Mouse (Mus musculus) frontal cortex, postnatal 36 days (tissue): ENCODE data around the gene Morn4.
A peak's percentile ranks its signal among the peaks of the same experiment; 100 is the strongest.

Source experiments
- DNase-seq, 2 experiments: peaks; one replicate each; pipeline ENCODE4 v3.0.0; 2022; ENCODE audit warnings: low spot score in 2 of 2

The Morn4 gene

DNA sequence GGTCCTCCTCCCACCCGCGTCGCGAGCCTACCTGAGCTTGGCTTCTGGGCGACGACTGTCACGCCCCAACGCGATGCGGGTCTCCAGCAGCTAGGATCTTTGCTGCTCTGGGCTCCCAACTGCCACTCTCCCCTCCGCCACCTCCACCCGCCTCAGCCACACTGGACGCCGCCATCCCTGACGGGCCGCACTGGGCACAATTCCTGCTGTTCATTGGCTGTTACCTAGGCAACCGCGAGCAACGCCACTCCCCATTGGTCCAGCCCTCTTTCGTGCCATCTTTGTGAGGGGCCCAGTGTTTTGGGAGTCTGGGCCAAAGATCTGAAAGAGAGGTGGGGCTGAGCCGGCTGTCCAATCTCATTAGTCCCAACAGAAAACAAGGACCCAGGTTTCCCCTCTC is at the start of gene Morn4:
Gene Morn4, minus strand, starts transcription at position 192 of the 400 bp plus-strand sequence.
- peak; percentile 93 to 94 for DNase-seq

DNA sequence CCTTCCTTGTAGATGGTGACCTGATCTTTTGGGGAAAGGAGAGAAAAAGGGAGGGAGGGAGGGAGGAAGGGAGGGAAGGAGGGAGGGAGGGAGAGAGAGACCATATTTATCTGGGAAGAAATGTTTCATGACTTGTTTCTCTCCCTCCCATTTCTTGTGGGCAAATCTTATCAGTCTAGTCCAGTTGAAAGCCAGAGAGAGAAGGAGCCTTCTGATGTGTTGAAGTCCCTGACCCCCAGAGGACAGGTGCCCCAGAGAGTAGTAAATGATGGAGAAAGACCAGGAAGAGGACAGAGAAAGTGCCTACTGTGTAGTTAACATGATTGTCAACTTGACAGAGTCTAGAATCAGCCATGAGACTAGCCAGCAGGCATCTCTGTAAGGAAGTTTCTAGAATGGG is 48.9 kb upstream of the Morn4 start:
- no peak for DNase-seq

DNA sequence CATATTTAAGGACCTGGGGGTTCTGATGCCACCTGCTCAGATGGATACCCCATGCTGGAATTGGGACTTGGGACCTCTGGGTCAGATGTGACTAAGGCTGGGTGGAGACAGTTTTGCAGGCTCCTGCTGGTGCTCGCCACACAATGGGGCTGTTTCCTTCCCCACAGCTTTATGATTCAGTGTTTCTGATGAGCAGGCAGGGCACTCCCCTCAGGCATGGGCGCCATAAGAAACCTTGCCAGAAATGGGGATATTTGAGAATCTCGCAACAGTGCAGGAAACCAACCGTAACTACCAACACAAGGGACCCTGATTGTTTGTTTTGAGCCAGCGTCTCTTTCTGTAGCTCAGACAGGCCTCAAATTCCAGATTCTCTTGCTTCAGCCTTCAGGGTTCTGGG is 44.9 kb upstream of the Morn4 start:
- DNase-seq = no peak

DNA sequence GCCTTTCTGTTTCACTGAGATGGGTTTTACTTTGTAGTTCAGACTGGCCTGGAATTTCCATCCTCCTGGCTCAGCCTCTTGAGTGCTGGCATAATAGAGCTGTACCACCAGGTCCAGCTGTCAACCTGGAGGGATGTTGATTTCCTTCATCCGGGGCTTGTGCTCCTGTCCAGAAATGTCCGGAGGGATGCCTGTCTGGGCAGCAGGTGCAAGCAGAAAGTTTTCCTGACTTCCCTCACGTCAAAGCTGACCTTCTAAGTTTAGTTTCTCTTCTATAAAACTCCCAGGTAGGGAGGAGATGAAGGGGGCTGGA is 44.1 kb upstream of the Morn4 start:
- DNase-seq = no peak

DNA sequence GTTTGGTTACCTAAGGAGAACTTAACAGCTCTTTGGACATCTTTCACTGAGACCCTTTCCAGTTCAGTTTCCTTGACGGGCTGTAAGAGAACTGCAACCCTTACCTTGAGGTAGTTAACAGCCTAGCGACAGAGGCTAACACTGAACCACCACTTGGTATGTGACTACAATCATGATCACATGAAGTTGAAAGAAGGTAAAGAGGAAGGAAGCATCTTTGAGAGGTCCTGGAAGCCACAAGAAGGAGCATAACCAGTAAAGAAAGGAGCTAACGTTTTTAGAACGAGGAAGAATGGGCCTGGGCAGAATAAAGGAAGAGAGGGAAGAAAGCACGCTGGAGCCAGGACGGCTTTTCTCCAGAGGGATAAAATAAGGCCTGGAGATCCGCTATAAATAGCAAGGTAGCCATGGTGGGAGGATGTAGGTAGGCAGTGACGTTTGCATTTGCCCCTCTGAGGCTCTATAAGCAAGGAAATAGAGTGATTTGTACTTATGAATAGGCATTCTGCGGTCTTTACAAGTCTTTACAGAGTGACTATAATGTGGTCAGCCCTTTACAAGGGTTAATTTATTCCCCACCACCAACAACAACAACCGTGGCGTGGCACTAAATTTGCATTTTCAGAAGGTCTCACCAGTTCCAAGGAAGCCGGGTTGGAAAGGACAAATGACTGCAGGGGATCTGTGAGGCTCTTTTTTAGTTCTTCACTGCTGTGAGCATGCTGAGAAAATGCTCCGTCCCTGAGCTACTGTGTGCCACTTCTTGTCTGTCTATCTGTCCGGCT is 43.5 kb upstream of the Morn4 start:
- DNase-seq = peak in 1 of 2 experiments; percentile 52

DNA sequence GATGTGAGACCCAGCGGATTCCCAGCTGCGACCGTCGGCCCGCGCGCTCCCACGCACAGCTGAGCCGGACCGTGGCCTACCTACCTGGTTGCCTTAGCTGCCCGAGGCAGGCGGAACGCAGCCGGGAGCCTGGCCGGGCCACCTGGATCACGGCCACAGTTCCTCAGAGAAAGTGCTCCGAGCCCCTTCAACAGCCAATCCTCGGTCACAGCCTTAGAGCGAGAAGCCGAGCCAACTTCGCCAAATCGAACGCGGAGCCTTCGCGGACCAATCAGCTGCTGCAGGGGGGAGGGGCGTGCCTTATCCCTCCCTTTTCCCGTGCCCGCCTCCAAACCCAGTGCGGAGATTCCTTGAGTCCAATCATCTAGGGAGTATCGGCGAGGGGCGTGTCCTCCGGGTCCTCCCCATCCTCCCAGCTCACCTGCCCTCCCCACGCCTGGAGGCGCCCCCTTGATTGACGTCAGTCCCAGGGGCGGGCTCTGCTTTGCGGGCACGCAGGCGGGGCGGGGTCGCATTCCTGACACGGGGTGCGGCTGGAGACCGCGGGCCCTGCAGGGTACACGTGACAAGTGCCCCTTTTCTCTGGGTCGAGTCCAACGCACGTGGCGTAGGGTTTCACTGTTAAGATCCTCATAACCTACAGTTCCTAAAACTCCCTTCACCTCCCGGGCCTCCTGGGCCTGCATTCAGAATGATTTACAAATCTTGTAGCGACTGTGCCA is 42.8 kb upstream of the Morn4 start, which contains the start of gene Avpi1:
Gene Avpi1, minus strand, starts transcription at position 273 of the 722 bp plus-strand sequence.
- peak; percentile 96 to 99 for DNase-seq

DNA sequence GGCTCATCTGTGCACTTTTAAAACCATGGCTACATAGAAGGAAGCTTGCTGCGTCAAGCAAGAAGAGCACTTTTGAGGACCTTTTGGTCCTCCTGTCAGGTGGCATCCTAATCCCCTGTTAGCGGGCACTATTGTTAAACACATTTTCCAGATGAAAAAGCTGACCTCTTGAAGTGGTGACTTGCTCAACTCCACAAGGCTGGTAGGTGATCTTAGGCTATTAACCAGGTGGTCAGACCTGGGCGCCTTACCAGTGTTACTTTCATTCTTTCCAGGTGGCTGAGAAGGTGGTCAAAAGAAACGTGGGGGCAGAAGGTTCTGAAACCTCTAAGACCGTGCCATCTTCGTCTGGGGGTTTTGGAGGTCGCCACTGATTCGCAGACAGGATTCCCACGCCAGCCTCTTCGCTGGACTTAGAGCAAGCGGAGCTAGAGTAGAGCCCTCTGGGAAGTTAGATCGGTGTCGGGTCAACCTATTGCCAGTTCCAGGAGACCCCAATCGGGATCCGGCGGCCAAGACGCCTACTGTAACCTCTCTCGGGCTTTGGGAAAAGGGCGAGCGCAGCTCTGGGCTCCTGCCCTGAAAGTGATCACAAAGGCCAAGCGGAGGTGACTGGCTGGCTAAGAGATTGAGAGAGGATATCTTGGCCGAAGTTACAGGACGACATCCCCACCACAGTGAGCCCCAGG is 42.0 kb upstream of the Morn4 start:
- peak in 1 of 2 experiments; percentile 36 for DNase-seq

DNA sequence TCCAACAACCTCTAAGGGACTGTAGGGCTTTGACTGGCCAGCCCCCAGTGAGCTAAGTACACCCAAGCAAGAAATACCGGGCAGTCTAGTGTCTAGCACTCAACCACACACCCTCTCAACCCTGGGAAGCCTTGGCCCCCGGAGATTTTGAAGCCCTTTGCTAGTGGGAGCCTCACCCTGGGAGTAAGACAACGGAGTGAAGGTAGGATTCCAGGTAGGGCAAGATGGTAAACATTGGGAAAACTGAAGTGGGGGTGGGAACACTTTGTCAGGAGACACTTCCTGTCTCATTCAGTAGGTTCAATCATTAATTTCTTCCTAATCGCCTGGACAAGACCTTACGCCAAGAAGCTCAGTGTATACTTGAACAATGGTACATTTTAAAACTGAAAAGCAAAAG is 40.9 kb upstream of the Morn4 start:
- DNase-seq = no peak

DNA sequence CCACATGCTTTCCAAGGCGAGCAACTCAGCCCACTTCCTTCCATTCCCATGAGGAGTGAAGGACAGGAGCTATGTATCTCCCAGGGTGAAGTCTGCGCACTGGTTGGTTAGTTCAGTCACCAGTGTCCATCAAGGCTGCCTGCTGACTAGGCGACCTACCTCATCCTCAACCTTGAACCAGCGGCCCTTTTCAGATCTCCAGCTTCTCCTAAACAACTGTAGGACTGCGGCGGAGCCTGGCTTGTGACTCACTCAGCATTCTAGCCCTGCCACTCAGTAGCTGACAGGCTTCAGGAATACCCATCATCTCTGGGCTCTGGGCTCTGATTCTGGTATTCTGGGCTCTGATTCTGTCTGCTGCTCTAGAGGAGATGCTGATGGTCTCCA is 40.1 kb upstream of the Morn4 start:
- no peak for DNase-seq

DNA sequence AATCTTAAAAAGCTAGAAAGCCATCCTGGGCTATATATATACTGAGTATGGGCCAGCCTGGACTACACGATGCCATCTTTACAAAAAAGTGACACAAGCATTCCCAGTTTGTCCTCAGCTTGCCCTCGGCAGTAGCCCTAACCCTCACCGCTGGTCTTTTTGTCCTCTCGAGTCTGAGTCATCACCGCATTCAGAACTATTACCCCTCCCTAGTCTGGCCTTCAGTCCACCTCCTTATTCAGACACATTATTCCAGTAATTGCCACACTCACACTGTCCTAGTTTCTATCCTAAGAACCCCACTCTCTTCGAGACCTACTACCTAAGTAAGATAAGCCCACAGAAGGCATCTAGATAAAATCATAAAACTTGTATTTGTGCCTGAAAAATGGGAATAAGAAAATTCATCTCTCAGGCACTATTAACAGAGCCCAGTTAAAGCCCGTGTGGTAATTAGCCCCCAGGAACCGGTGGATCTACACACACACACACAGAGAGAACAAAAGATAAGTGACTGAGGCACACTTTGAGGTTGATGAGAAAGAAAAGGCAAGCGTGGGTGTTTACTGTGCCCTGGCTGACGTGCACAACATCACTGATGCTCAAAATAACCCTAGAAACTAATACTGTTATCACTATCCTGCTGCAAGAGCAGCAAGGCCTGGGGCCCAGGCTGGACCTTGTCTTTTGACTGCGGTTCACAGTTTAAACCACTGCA is 39.5 kb upstream of the Morn4 start:
- no peak for DNase-seq

DNA sequence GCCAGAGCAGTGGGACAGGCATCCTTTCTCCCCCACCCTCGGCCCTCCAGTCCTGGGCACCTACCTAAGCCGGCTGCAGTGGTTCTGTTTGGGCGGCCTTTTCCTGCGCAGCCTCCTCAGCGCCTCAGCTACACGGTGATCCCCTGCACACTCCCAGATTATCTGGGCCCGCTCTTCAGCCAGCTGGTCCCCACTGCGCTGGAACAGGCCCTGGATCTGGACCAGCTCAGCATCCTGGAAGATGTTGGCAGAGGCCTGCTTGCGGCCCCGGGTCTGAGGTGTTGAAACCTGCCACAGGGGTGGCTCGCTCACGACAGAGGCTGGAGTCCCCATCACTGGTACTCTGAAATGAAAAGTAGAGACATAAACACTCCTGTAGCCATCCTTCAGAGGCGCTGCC is 38.5 kb upstream of the Morn4 start:
- no peak for DNase-seq

DNA sequence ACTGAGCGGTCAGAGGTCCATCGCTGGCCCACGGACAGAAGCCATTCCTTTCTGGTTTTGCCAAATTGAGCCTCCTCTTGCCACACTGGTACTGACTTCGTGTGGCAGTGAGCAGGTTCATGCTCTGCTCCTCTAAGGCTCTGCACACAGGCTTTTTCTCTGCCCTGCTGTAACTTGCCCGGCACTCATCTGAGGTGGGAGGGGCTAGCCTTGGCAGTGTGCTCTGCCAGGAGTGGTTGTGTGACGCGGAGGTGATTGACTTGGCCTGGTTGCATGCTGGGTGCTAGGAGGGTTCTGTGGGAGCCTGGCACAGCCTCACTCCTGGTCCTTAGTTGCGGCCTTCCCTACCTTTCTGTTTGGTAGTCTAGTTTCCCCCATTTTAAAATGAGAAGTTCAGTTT is 34.3 kb upstream of the Morn4 start:
- DNase-seq = no peak

DNA sequence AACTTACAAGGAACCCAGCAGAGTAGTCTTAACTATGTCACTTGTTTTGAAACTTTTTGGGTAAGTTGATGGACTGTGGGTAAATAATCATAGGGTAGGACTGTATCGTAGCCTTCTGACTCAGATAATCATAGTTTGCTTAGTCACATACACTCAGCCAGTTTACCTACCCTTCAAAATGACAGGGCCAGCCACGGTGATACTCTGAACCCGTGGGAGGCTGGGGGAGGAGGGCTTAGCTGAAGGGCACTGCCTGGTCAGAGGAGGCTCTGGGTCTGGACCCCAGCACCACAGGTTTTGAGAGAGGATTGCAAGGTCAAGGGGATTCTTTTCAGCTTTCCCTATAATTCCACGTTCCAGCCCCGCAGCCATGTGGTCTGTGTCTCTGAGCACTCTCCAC is 32.4 kb upstream of the Morn4 start:
- no peak for DNase-seq

DNA sequence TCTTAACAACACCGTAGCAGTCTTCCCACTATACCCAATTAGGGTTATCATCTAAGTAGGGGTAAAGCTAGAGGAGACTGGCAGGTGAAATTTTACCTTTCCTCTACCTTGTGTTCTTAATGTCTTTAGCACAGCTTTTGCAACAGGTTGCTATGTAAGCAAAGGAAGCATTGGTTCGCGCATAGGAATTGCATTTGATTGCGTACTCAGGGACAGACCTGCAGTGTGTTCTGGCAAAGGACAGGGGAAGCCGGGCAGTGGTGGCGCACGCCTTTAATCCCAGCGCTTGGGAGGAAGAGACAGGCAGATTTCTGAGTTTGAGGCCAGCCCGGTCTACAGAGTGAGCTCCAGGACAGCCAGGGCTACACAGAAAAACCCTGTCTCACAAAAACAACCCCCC is 32.0 kb upstream of the Morn4 start:
- no peak for DNase-seq

DNA sequence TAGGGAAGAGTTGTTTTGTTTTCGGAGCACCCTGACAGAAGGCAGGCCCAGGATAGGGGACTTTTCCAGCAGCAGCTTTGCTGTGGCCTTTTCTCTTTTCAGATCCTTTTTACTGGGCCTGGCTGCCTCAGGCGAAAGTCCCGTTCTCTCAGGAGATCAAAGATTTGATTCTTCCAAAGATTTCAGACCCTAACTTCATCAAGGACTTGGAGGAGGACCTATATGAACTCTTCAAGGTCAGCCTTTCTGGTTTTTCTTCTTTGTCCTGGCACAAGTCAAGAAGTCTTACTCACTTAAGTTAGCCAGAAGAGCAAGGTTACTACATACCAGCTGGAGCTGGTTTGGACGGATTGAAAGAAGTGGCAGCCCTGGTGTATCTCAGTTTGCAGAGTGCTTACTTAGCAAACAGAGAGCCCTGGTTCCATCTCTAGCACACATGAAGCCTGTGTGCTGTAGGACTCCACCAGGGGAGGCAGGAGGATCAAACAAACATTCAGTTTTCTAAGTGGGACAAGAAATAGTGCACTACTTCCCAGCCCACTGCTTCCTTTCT is 29.7 kb upstream of the Morn4 start:
- DNase-seq = no peak

DNA sequence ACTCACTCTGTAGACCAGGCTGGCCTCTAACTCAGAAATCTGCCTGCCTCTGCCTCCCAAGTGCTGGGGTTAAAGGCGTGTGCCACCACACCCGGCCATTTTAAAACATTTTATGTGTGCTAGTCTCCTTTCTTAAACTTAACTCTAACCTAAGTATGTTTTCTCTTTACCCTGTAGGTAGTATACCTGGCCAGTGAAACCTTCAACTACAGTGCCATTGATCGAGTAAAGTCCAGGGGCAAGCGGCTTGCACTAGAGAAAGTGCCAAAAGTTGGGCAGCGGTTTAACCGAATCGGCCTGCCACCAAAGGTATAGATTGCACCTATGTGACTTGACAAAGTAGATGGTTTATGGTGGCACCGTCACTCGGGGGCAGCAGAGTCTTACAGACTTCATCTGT is 18.5 kb upstream of the Morn4 start:
- DNase-seq = no peak

DNA sequence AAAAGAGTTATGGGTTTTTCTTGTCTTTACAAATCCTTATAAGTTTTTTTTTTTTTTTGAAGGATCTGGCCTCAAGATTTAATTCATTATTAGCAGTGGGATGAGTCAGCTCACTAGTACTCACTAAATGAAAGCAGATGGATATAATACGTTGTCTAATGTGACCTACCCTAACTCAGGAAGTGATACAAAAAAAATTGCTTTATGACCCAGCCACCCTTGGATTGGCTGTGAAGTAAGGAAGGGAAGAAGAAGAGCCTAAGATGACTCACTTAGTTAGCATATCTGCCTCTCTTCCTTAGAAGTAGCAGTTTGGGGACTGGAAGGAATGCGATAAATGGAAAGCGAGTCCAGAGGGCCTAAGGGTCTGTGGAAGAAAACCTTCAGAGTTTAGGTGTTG is 13.2 kb upstream of the Morn4 start:
- no peak for DNase-seq

DNA sequence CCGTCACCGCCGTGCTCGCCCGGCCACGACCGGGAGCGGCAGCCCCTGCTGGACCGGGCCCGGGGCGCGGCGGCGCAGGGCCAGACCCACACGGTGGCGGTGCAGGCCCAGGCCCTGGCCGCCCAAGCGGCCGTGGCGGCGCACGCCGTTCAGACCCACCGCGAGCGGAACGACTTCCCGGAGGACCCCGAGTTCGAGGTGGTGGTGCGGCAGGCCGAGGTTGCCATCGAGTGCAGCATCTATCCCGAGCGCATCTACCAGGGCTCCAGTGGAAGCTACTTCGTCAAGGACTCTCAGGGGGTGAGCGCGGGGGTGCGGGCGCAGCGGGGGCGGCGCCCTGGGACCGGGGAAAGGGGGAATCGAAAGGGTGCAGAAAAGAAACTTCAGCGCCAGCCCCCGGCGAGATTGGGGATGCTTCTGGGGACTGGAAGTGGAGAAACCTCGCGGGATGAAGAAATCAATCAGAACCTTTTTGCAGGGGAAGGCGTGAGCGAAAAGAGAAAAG is 4.5 kb upstream of the Morn4 start:
- peak in 1 of 2 experiments; percentile 11 for DNase-seq

DNA sequence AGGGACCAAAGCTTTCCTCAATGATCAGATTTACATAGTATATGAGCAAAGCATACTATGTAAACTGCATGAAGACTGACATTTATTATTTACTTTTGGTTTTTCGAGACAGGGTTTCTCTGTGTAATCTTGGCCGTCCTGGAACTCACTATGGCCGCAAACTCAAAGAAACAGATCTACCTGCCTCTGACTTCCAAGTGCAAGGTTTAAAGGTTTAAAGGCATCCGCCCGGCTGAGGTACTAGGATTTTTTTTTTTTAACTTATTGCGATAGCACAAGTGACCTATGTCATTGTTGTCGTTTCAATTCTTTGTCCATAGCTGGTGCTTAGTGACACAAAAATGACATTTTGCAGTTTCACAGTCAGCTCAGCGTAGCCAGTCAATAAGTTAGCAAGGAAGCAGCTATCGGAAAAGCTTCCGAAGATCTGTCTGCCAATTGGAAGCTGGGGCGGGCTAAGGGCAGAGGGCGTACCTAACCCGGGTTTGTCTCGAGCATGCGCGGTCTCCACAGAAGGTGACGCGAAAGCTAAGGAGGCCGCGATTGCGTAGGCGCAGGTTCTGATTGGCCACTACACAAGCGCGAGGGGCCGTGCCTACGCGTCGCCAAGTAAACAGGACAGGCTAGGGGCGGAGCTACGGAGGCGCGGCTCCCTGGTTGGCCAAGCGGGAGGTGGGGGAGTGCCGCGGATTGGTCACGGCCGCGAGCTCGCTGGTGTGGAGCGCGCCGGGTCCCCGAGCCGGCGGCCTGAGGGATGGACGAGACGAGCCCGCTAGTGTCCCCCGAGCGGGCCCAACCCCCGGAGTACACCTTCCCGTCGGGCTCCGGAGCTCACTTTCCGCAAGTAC is 3.8 kb upstream of the Morn4 start, which contains the start of gene Pi4k2a:
Gene Pi4k2a, plus strand, starts transcription at position 723 of the 848 bp plus-strand sequence.
- peak; percentile 99 to 100 for DNase-seq

DNA sequence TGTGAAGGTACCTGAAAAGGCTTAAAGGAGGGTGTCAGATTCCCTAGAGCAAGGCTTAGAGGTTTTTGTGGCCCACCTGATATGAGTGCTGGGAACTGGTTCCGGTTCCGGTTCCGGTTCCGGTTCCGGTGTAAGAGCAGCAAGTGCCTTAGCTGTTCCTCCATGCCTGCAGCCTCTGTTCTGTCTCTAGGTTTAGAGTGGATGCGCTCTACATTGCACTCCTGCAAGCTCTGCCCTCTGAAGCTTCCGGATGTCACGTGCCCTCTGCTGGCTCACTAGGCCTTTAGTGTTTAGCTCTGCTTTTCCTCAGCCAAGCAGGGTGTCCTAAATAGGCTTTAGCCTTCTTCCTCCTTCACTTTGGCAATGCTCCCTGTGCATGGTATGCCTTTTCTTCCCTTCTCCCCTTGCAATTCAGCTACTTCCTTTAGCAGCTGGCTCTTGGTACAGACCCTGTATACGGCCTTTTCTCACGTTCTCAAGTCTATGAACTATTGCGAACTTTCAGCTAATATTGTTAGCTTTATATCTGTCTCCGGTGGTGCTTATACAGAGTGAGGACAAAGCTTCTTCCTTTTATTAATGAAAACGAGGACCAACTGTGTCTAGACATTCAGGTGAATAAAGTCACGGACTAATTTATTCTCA is 3.1 kb upstream of the Morn4 start:
- DNase-seq = peak; percentile 38 to 53
